Mouse (Mus musculus) layer of hippocampus, adult 9-10 months (tissue): Measurements from ENCODE around the gene Lipa.

ENCODE experiments used
- DNase-seq: peaks from one replicate; pipeline ENCODE4 v3.0.0; 2022; ENCODE audit warnings: low spot score

Gene Lipa

DNA sequence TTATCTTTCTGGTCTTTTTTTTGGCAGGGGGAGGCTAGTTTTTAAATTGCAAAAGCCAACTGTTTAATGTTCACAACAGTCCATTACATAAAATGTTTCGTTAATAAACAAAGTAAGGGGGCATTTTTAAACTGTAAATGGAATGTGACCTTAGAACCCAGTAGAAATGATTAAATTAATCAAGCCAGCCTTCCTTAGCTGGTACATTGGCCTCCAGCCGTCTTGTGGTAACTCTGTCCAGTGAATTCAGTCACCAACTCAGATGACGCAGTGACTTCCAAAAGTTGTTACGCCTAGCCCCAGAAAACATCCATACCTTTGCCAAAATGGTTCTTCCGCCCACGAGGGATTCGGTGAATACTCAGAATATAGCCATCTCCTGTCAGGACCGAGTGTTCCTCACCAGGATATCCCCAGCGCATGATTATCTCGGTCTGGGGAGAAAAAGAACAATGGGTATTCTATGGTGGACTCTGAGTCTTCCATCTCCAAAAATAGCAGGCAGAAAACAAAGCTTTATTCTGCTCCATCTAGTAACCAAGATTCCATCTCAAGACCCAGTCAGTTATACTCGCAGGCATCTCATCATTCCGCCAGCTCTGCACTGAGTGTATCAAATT lies 4.1 kb downstream of the Lipa start:
- DNase-seq = no peak

DNA sequence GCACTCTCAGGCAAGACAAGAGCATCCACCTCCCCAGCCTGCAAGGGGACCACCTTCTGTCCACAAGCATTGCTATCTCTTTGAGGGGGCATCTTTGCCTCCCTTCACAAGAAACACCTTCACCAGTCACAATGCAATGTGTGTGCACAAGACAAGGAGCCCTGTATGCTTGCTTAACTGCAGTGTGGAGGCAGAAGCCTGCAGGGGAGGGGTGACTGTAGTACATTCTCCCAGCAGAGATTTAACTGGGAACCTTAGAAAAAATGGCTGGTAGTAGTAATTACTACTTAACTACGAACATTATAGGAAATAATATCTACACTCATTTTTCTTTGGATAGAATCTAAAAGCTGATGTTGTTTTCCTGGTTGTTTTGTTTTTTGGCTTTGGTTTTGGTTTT lies 5.3 kb downstream of the Lipa start:
- no peak for DNase-seq

DNA sequence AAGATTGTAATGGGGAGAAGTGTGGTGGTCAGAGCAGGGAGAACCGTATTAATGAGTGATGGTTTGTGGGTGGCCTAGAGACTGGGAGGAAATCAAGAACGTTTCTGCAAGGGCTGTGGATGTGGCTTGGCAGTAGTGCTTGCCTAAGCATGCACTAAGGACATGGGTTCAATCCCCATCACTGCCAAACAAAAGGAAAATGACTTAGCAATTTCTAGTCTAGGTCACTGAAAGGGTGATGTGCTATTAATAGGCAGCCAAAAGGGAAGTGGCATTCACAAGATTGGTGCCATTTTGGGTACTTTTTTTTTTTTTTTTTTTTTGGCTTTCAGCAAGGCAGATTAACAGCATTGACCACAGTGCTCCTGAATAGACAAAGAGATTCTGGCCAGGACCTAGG lies 5.9 kb downstream of the Lipa start:
- DNase-seq = no peak

DNA sequence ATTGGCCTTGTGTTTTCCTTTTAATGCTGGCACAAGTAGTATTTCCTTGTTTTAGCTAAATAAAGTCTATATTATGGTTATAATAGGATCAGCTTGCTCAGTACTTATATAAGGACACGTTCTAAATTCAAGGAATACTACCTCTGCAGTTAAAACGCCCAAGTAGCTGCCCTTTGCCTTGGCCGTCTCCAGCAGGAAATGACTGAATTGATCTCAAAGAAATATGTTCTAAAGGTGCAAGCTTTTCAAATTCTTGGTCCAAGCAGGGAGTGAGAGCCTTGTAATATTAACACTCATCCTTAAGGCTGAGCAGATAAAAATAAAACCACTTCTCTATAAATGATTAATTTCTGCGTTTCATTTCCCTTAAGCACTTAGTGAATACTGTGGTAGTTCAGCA lies 7.2 kb downstream of the Lipa start:
- DNase-seq = no peak

DNA sequence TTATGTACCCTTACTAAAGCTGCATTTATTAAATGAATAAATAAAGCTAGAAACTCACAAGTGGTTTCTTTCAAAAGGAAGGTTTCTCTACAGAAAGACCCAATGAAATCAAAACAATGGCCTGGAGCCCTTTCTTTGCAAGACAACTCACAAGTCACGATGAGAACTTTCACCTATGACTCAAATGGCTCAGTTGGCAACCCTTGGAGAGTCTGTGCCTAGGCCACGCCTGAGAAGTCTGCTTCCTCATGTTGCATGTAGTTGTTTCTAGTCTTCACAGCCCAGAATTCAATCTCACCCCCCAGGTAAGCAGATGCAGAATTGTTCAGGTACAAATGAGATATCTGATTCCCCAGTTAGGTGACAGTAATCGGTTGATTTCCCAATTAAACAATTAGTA lies 7.6 kb downstream of the Lipa start:
- DNase-seq = no peak

DNA sequence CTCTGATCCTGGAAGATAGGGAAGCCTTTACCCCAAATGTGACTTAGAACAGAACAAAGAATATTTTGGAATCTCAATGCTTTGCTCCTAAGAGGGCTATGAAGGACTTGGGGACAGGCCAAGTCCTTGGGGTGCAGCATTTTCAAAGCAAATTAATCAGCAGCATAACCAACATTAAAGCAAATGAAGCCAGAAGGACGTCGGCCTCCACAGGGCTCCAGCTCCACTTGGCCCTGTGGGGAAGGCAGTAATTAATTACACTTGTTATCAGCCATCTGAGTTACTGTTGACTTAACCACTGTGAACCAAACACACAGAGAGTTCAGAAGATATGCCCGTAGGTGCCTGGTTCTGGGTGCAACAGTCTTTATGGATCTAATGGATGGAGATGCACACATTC lies 8.5 kb downstream of the Lipa start:
- no peak for DNase-seq

DNA sequence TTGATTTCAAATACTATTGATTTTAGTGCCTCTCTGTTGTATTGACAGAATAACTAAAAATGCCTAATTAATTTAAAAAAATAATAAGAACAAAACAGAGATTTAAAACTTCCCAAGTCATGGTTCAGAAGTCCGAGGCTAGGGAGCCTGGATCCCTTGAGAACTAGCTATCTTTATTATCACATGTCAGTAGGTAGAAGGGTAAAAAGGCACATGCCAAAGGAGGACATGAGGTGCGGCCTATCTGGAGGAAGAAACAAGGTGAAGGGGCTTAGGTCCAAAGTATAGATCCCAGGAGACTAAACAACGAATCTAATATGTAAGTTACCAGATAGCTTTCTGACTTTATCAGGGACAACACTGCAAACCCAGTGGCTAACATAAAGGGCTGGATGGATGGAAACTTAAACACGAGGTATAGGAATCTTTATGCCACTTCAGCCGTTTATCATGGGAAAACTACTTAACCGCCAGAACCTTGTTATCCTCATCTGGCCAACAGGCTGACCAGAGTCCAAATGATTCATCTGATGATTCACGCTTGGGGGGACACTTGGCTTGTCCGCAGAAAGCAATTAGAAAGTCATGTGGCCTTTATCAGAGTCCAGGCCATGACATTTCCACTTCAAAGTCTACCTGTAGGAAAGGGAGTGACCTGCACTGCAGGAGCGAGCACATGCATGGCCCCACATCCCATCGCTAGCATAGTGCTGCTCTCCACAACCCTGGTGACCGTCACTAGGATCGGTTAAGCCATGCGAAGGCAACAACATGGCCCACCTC lies 9.3 kb downstream of the Lipa start:
- DNase-seq = no peak

DNA sequence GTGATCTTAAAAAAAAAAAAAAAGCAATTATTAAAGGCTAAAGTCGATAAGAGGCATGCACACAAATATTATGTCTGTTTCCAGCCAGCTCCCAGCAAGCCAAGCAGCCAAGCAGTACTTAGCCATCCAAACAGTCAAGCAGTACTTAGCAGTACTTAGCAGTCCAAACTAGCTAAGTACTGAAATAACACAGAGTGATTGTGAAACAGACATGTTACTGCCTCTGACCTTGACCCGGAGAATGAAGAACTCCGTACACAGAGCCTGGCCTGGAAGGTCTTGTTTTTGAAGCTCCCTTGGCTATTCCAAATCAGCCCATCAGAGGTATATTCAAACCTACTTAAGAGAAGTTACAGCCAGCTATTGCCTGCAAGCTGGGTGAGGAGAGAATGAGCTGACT lies 10.1 kb downstream of the Lipa start:
- DNase-seq = no peak

DNA sequence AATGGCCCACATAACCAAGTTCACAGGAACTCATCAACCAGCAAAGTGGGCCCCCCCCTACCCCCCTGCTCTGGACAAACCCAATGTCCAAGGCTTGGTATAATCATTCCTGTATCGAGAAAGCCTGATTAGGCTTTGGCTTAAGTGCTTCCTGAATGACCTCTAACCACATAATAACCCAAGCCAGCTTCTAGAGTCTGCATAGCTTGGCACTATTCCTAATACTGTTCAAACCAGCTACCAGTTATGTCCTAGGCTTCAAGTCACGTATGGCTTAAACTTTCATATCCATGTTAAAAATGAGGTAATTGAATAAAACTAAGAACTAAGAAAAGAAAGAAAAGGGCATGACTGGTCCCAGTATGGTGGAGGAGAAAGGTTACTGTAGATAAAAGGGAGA lies 10.9 kb downstream of the Lipa start:
- DNase-seq = no peak

DNA sequence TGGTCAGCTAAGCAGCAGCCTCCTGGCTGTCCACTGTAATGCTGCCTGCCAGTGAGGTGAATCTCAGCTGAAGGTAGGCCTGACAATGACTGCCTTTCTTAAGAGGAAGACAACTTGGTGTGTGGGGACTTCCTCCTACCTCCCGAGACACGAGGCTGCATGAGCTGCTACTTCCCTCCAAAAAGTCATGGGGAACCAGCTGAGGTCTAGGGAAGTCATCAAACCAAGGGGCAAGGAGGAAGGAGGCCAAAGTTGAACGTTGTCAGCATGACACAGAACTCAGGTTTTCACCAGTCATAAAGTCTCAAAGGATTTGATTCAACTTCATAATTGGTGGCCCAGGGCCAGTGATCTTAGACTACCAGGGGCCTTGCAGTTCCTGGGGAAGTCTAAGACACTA lies 11.6 kb downstream of the Lipa start:
- DNase-seq = peak; percentile 18

DNA sequence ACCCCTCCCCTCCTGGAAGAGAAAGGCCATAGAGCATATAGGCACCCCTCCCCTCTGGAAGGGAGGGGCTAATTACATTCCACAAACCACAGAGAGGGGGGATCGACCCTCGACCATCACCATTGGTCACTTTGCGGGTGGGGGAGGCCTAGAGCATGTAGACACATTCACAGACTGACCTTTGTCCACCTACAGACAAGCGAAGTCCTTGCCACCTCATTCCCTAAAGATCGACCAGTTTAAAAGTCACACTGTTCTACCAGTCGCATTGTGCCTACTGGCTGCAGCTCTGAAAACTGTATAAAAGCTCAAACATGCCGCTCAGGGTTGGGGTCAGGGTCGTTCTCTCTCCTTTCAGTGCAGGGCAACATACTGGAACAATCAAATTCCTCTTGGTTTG lies 15.7 kb downstream of the Lipa start:
- DNase-seq = no peak

DNA sequence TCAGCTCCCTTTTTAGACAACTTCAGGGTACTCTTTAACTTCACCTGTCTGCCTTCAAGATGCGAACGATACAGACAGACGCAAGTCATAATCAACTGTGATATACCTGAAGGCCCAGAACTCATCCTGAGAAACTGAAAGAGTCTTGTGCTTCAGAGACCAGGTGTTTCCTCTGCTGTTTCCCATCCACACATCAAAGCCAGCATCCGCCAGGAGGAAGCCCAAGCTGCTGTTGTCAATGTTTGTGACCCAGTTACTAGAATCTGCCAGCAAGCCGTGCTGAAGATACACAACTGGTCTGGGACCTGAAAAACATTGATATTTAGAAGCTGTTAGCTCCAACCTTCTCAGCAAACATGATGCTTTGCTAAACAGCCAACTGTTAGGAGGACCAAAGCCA lies 16.6 kb downstream of the Lipa start:
- DNase-seq = no peak

DNA sequence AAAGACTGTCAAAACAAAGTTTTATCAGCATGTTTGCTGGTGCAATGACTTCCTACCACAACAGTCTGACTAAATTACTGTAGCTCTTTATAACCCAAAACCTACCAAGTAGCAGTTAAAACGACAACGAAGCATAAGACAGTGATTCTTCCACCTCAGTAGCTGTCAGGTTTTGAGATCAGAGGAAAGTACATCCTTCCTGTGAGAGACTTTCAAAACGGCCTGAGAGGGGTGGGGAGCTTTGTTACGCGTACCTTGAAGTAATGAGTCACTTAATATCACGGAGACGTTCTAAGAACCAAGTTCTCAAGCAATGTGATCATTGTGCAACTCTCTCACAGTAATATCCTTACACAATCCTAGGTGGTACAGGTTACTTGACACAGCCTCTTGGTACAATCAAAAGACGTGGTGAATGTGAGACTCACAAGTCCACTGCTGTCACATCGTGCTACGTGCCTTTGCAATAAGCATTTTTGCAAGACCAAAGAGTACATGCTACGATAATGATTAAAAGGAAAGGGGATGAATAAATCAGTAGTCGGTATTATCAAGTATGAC lies 22.0 kb downstream of the Lipa start:
- DNase-seq = no peak

DNA sequence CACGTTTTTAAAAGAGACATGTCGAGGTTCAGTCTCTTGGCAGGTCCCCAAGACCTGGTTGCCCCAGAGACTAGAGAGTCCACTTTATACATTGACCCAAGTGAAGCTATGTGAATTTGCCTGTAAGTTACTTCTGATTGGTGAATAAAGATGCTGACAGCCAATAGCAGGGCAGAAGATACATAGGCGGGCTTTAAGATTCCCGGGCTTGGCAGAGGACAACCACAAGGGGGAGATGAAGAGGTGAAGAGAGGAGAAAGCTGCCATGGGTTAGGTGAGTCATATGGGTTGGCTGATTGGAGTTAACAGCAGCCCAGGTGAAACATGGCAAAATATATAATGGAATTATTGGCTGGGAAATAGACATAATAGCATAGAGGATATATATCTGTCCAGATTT lies 26.5 kb downstream of the Lipa start:
- peak; percentile 68 for DNase-seq

DNA sequence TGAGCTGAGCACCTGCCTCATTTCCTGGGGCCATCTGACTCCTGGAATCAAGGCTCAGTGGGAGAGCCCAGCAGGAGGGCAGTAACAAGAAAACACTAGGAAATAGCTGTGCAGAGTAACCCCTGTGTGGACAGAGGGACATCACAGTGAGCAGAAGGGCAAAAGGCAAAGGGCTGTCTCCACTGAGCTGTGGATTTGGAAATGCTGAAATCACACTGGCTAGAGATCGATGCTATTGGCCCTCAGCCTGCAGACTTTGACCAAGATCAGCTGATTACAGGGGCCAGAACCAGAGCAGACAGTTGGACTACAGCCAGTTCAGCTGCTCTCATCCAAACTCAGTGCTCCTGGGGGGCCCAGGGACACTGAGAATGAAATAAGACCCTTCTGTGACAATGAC lies 30.9 kb downstream of the Lipa start:
- DNase-seq = no peak

DNA sequence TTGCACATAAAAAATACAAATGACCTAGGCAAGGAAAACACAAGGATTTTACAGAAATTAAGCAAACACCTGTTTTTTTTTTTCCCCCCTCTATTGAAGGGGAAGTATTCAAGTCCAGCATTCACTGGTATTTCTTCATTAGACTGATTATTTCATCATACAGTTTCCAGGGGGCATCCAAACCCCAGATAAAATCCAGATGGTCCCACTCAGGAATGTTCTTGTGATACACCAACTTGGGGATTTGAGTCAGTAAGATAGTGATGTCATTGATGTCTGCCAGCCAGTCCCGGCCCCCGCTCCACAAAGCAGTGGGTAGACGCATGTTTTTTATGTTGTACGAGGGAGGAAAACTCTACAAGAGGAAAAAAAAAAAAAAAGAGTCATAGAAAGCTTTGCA lies 33.4 kb downstream of the Lipa start:
- DNase-seq = no peak

DNA sequence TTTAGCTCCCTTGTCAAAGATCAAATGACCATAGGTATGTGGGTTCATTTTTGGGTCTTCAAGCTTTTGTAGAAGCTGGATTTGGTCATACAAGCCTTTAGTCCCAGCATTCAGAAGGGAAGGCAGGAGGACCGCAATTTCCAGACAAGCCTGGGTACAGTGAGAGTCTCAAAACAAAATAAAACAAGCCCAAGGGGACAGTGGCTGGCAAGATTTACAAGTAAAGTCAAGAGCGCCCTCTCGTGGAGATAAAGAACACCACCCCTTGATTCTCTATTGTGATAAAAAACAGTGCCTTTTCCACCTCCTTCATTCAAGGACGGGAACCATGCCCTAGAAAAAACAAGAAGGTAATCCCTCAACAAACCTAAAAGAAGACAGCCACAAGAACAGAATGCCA lies 43.7 kb downstream of the Lipa start:
- DNase-seq = peak; percentile 44

DNA sequence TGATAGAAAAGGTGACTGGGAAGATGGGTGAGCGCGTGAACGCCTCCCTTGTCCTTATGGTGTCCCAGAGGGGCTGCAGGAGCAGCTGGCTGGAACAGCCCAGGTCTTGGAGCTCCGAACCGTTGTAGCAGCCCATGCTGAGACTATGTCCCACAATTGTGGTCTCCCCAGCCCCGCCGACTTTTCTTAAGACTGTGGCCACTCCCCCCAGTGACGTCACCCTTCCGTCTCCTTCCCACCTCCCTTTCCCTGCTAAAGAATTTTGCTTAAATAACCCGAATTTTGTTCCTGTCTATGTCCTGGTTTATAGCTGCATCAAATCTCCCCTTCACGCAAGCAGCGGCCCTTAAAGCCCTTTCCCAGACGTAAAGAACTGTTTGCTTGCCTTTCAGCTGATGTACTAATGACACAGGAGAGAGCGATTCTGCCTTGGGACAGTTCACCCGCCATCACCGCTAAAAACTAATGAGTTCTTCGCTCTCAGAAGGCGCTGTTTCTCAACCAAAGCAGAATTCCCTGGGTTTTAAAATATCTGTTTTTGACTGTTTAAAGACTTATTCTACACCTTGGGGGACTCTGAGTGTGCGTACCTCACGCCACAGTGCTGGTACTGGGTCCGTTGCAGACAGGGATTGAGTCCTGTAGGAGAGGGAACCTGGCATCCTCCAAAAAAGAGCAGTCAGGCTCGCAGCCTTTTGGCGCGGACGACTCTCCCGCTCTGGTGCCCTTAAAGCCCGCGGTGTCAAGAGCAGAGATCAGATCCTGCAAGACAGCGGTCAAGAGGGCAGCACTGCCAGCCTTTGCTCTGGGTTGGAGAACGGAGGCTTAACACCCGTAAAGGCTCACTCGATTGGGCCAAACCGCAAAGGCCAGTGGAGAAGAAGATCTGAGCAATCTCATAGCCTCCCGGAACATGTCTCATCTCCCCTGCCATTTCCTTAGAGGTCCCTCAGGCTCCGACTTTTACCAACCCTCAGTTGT lies 52.0 kb downstream of the Lipa start, which contains the start of gene Ch25h:
Gene Ch25h, minus strand, starts transcription at position 174 of the 981 bp plus-strand sequence.
- no peak for DNase-seq

DNA sequence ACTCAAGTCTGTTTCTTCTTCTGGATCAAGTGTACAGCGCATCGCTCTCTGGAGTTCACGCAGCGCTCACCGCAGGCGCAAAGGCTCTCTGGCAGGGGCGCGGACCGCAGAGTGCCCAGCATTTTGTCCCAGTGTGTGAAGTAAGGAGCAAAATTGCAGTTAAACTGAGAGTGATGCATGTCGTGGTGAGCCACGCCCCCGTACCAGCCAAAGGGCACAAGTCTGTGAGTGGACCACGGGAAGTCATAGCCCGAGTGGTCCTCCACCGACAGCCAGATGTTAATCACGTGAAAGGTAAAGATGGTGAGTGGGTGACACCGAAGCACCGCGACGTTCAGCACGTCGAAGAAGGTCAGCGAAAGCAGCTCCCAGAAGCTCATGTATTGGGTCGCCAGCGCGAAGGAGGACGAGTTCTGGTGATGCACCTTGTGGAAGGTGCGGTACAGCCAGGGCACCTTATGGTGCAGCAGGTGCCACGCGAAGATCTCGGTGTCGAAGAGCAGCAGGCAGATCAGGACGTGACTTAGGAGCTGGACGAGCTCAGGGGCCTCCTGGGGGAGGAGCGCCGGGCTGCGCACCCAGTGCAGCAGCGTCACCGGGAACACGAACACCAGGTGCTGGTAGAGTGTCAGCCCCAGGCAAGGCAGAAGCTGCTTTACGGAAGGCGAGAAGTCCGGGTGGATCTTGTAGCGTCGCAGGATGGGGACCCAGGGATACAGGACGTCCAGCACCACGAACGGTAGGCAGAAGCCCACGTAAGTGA lies 52.9 kb downstream of the Lipa start:
- DNase-seq = no peak

DNA sequence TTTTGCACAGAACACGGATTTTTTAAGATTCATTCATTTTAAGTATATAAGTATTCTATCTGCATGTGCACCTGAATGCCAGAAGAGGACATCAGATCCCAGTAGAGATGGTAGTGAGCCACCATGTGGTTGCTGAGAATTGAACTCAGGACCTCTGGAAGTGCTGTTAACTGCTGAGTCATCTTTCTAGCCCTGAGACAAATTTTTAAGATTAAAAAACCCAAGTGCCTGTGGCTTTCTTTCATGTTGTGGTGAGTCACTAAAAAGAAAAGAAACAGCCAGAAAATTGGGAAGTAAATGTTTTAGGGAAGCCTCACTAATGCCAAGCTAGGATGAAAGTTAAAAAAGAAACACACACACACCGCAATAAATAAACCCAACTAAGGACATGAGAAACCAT lies 55.6 kb downstream of the Lipa start:
- DNase-seq = no peak

DNA sequence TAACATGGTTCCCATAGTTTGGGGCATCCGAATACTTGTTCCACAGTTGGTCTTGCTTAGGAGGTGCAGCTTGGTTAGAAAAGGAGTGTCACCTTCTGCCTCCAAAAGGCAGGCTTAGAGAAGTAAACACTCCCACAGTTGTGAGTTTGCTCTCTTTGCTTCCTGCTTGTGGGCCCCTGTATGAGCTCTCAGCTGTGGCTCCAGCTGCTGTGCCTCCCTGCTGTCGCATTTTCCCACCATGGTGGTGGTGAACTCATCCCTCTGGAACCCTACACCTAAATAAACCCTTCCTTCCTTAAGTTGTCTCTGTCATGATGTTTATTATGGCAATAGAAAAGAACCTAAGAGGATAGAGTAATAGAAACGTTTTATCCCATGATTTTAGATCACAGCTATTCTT lies 58.5 kb downstream of the Lipa start:
- no peak for DNase-seq

DNA sequence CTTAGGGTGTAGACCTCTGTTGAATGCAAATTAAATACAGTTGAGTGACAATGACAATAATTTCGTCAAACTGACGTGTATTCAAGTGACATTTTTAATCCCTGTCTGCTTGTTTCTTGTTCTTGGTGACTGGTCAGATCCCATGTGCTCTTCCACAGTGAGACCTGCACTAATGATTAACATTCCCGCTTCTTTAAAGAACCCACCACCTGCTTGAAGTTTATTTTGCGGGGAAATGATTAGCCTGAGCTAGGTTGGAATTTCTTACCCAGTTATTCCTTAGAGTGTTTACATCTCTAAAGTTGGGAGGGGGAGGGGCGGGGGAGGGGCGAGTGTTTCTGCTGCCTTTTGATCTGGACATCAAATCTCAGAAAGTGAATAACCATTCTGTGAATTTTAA lies 59.1 kb downstream of the Lipa start:
- no peak for DNase-seq
